Mouse (Mus musculus) testis, adult 2 months (tissue): ENCODE measurements around the gene Ccdc9.

ENCODE experiments used
- CTCF ChIP-seq: fragments of 200-500 bp; IDR thresholded peaks from 2 replicates; pipeline ENCODE4 v1.5.1; 2012; ENCODE audit warnings: low read depth, mild to moderate bottlenecking, inconsistent platforms, low read length, moderate library complexity; ENCODE audit not compliant: control insufficient read depth, insufficient read depth, insufficient replicate concordance
- POLR2A ChIP-seq: fragments of 200-500 bp; IDR thresholded peaks from 2 replicates; pipeline ENCODE4 v1.6.1; 2012; ENCODE audit warnings: low read depth, mild to moderate bottlenecking, inconsistent platforms, low read length, moderate library complexity; ENCODE audit not compliant: control insufficient read depth

DNA sequence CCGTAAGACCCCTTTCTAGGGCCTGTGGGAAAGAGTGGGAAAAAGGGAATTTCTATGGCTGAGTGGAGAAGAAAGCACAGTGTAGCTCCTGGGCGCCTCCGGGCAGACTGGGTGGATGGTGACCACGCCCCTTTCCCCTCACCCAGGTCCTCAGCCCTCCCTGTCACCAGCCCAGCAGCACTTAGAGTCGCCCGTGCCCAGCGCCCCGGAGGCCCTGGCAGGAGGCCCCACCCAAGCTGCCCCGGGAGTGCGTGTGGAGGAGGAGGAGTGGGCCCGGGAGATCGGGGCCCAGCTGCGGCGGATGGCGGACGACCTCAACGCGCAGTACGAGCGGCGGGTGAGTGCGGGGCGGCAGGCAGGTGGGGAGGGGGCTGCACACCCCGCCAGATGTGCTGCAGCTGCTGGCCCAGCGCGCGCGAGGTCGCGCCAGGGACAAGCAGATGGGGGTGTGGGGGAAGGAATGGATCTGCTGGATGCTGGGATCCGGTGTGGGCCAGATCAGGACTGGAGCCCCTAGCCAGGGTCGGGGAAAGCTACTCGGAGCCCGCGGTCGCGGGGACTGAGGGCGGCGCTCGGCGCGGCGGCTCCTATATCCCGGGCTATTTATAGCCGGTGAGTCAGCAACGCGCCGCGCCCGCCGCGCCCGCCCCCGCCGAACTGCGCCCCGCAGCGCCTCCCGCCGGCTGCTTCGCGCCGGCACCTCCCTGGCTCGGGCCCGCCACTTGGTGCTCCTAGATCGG, 27.1 kb upstream of the Ccdc9 start:
- TF ChIP-seq CTCF (no peak), POLR2A (peak; percentile 54)
